Mouse (Mus musculus) stomach, postnatal 0 days (tissue): ENCODE data around the gene Scn9a.

Experiments
- CTCF ChIP-seq: IDR thresholded peaks from 2 replicates; pipeline ENCODE4 v1.5.1; 2016; ENCODE audit warnings: antibody characterized with exemption, low read depth, mild to moderate bottlenecking, moderate library complexity
- EP300 ChIP-seq: optimal IDR thresholded peaks from 2 replicates; pipeline ENCODE3; 2016; ENCODE audit warnings: antibody characterized with exemption

GRCm38 (mm10) chr2:66656430-66656829, 21.7 kb upstream of the Scn9a start:
- TF ChIP-seq EP300 (no peak), CTCF (no peak)
